Mouse (Mus musculus) fat pad, adult 2 months (tissue): Measurements from ENCODE around the gene Stambpl1.
"Not testable (repeated sequence)": the region's sequence is repeated elsewhere in the genome, so short reads cannot be mapped to it uniquely, and the experiment has no call there.

Source experiments
- DNase-seq: peaks from one replicate; pipeline ENCODE4 v3.0.0-alpha.2; 2011; ENCODE audit warnings: low read depth, low spot score; ENCODE audit errors: extremely low read depth

Stambpl1 gene

DNA sequence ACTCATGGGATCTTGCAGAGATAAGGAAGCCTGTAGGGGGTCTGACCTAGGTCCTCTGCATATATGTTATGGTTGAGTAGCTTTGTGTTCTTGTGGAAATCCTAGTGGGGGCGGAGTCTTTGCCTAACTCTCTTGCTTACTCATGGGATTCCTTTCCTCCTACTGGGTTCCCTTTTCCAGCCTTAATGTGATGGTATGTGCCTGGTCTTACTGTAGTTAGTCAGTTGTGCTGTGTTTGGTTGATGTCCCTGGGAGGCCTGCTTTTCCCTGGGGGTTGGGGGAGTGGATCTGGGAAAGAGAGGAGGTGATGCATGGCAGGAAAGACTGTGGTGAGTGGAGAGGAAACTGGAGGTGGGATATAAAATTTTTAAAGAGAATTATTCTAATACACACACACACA lies 6.0 kb downstream of the Stambpl1 start:
- DNase-seq: no peak

DNA sequence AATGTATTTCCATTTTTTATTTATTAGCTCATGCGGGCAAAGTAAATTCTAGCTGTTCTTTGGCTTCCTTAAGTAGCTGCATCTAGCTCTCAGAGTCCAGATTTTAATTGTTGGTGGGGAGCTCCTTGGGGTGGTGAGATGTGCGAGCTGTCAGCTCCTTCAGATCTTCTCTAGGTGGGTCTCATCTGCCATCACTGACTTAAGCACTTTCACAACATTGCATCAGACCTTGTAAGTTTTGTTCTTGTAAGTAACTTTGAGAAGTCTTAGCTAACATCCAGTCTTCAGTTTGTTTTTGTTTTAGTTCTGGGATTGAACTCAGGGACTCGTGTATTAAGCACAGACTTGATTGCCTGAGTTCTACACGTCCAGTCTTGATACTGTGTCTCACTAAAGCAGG lies 6.9 kb downstream of the Stambpl1 start:
- DNase-seq: no peak

DNA sequence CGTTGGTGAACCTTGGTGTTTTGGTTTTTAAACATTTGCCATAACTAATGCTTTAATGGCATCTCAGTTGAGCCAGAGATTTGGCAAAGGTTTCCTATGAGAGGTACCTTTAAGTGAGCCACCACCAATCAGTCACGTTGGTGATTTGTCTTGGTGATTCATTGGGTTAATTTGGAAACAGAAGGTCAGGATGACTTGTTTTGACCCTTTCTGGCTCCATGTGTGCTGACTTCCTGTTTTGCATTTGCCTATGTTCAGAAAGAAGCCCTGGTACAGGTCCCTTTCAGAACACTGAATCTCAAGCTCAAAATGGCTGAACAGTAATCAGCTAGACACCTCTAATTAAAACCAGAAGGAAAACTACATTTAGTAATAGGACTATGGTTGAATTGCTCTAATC lies 7.5 kb downstream of the Stambpl1 start:
- no peak for DNase-seq

DNA sequence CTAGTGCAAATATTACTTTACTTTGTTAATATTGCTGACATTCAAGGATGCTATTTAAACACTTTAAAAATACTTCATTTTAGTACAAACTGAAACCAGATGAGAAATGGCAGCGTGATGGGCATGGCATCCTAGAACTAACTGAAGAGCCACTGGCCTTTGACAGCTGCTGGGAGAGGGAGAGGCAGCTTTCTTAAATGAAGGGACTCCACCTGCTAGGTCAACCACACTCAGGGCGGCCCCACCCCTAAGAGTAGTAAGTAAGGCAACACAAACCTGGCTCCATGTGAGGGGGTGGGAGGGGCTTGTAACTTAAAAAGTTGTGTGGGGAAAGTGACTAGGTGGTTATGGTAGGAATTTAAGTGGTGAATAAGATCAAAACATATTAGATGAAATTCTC lies 10.6 kb downstream of the Stambpl1 start:
- no peak for DNase-seq

DNA sequence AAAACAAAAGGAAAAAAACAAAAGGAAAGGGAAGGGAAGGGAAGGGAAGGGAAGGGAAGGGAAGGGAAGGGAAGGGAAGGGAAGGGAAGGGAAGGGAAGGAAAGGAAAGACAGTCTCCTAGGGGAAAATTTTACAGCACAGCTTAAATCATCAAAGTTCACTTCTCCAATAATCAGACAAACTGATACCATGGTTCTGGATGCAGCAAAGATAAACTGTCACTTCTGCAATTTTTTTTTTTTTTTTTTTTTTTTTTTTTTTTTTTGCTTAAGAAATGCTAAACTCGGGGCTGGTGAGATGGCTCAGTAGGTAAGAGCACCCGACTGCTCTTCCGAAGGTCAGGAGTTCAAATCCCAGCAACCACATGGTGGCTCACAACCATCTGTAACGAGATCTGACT lies 14.1 kb downstream of the Stambpl1 start:
- not testable (repeated sequence) for DNase-seq

DNA sequence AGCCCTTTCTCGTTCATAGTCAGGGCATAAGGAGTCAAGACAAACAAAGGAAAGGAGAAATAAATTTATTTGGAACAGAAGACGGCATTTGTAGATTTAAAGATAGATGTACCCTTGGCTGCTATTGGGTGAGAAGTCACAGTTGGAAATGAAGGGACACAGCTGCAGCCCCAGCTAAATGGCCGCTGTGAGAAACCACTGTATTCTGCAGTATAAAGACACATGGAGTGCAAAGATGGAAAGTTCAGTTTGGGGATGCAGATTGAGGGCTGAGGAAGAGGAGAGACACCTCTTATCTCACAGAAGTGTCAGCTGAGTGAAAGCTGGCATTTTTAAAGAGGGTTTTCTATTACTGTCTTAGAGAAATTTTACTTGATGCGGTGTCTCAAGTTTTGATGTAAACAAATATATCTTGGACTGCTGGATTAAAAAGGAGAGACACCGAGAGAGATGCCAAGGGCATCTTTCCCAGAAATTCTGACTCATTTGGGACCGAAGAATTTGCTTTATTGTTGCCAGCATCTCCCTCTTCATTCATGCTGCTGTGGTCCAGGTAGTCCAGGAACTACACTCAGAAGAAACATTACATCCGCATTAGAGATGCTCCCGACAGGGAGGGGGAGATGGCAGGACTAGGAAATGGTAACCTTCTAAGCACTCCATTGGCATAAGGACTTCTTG lies 14.9 kb downstream of the Stambpl1 start:
- no peak for DNase-seq

DNA sequence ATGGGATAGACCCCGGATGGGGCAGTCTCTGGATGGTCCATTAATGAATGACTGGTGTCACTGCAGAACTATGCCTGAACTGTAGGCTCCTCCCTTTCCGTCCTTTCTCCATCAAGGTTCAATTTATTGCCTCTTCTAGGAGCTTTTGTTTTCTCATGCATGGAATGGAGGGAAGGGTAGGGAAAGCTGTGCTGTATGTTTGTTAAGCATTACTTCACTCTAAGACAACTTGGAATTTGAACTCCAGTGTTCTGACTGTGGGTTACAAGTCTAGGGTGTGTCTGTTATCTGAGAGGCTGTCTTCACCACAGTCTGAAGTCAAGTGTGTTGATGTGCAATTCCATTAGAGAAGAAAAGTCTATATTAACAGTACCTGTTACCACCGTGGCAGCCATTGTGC lies 17.0 kb downstream of the Stambpl1 start:
- no peak for DNase-seq

DNA sequence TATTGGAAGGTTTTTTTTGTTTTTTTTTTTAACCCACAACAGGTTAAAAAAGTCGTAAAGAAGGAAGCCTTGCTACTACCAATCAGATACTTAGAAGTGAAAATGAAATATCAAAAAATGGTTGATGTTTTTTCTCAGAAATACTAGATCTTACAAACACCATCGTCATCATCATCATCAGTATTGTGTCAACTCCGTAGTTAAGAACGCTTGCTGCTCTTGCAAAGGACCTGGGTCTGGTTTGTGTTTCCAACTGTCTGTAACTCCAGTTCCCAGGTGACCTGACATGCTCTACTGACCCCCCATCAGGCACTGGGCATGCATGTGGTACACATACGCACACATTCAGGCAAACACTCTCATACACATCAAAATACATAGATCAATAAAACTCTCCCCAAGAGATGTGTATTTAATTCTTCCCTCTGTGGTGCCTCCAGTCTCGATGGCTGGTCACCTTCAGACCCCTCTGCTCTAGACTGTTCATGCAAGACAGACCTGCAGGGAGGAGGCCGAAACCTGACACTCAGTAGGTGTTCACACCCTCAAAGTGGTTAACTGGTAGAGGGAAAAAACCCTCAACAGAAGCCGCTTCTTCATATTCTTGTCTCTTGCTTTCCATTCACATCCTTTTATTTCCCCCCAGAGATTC lies 18.0 kb downstream of the Stambpl1 start:
- no peak for DNase-seq

DNA sequence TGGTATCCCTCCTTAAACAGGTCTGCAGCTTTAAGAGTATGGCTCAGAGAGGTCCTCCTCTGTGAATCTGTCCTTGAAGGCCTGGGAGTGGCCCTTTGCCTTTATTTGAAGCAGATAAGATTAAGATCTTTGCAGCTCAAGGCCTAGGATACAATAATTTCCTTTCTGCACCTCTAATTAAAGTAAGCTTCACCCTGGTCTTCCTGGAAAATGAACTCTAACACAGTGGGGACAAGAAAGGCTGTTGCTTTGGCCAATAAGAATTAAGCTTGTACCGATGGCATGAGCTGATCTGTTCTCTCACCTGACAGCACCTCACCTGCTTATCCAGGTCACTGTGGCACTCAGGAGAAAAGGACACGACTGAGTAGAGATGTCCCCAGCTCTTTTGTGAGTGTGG lies 18.8 kb downstream of the Stambpl1 start:
- DNase-seq: no peak

DNA sequence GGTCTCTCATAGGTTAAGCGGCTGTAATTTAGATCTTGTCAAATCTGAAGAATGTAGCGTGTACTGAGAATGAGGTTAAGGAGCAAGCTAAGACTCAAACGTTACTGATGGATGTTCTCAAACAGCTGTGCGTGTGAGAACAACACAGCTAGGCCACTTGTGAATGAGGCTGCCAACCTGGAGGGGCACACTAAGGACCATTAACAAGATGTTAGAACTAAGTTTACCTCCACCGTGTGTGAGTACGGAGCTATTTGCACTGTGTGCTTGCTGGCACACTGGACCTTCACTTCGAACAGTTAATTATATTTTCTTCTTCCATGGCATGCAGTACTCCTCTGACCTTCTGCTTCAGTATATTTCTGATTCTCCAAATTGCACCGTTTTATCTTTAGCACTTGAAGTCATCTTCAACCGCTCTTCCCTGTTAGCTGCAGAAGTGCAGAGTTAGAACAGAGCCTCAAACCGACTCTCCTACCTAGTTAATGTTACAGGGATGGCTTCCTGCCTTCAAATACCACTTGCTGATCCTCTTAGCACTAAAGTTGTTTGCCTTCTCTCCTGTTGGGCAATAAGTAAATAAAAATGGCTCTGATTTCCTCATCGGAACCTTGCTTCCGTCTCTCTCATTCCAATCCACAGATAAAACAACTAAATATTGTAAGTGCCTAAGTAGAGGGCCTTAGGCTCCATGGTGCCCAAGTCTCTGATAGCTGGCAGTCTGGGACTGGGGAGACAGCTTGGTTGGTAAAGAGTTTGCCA lies 20.6 kb downstream of the Stambpl1 start:
- no peak for DNase-seq

DNA sequence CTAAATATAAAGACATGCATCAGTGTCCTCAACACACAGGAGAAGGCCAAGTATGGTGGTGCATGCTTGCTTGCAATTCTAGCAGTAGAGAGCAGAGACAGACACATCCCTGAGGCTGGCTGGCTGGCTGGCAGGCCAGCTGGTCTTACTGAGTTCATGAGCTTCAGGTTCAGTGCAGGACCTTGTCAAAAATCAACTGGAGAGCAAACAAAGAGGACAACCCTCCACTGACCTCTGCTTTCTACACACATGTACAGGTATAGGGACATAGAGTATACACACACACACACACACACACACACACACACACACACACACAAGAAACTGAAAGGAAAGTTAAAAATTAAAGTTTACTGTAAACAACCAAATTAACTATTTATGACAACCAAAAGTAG lies 21.2 kb downstream of the Stambpl1 start:
- DNase-seq: no peak

DNA sequence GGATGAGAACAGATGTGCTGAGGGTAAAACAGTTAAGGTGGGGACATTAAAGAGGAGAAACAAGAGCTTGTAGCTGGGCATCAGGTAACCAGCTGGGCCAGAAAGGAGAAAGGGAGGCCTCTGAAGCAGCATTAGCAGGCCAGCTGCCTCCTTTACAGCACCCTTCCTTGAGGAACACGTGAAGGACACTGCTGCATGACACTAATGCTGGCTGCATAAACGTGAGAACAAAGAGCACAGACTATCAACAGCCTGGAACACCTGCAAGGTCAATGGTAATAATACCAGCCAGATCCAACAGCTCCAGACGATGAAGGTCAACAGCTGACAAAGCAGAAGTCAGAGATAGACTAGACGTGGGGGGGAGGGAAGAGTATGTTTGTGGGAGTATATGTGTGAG lies 22.1 kb downstream of the Stambpl1 start:
- DNase-seq: no peak

DNA sequence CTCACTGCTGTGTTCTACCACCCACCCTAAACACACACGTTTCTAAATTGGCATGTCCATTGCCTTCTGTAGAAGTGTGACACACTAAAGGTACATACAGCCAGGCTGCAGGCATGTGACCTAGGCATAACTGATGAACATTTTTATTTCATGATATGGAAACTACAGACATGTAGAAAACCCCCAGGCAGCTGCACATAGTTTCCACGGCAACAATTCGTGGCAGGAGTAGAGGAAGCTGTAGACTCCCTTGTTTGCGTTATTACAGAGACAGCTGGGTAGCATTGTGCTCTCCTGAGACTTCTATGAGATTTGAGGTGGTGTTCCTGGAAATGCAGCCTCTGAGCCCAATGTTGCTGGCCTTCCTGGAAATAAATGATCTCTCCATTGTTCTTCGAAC lies 24.9 kb downstream of the Stambpl1 start:
- no peak for DNase-seq

DNA sequence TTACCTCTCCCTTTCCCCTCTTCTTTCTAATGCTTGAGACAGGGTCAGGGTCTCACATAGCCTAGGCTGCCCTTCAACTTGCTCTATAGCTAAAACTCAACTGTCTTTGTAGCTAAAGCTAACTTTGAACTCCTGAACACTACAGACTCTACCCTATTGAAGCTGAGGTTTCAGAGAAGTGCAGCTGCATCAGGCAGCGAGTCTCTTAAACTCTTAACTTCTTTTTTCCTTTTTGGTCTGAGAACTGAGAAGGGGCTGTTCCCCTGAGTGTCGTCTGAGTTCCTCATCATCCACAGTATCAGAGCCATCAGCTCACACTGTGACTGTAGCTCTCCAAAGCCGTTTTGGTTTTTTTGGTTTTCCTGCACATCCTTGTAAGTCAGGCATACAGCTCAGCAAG lies 25.7 kb downstream of the Stambpl1 start:
- no peak for DNase-seq

DNA sequence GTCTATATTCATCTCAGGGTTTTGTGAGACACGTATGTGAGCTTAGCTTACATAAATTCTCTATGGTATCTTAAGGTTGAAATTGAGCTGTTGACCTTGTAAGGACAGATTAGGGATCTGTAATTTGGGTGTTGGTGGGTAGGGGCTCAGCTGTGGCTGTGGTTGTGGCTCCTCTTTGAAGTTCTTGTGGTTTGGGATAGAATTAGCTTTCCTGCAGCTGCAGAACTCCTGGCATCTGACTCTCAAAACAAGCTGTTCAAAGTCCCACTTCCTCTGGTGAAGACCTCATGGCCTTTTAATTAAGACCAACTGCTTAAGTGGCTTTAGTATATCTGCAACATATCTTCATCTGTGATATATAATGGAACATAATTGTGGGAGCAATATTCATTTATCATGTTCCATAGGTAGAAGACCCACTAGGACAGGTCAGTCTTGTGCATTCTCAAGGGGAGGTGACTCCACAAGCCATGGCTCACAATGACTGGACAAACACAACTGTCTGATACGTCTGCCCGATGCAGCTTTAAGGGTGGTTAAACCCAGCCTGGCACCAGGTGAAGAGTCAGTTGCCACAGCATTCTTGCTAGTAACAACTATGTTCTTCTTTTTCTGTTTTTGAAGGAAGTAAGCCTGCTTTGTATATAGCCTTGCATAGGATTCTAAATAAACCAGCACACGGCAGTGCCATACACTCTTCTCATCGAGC lies 27.4 kb downstream of the Stambpl1 start:
- no peak for DNase-seq

DNA sequence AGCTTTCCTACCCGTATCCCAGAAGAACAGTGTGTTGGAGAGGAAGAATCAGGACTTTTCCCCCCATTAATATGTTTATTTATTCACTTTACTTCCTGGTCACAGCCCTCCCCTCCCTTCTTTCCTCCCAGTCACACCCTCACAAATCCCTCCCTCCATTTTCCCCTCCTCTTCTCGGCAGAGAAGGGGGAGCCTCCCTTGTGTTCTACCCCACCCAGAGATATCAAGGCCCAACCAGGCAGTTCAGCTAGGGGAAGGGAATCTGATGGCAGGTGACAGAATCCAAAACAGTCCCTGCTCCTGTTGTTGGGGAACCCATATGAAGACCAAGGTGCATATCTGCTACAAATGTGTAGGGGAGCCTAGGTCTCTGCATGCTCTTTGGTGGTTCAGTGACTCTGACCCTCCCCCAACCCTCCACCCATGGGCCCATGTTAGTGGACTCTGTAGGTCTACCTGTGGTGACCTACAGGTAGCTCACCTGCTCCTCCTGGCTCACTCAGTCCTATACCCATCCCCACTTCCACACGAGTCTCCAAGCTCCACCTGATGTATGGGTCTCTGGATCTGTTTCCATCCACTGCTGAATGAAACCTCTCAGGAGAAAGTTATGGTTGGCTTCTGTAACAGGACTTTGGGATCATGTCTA lies 28.8 kb downstream of the Stambpl1 start:
- DNase-seq: no peak

DNA sequence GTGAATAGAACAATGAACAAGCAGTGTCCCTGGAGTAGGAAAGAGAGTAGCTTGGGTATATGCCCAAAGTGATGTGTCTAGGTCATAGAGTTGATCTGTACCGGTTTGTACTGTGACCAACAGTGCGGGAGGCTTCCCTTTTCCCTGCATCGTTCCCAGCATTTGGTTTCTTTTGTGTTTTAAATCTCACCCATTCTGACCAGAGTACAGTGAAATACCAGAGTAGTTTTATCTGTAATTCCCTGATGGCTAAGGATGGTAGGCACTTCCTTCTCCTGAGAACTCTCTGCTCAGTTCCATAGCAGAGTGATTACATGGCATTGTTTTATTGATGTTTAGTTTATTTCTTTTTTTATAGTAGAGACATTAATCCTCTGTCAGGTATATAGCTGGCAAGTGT lies 30.8 kb downstream of the Stambpl1 start:
- DNase-seq: no peak

DNA sequence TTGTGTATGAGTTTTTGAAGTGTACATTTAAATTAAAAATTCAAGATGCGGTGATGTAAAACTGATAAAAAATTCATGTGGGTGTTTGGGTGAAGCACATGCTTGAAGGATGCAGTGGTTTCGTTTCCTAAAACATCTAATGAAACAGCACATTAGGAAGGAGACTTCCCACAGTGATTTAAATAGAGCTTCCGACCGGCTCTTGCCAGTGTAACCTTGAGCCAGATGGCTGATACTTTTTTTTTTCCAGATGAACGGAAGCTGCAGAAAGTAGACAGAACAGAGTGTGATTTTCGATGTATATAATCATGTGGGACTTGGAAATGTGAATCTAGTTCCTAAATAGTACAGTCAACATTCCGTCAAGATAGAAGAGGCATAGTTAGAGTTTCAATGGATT lies 39.6 kb downstream of the Stambpl1 start:
- DNase-seq: no peak

DNA sequence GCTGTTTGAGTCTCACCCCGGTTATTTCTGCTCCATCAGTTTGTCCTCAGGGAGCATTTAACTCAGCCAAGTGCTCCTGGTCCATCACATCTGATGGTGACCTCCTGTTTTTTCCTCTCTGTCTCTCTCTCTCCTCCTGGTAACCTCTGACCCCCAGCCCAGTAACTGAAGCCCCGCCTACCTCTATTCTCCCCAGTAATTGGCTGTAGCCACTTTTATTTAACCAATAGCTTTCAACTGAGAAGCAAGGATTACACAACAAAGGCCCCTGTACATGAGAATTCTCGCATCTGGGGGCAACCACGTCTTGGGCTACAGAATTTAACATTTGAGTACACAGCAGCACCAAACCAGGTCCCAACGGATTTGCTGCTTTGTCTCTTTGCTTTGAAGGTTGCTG lies 40.3 kb downstream of the Stambpl1 start:
- DNase-seq: no peak

DNA sequence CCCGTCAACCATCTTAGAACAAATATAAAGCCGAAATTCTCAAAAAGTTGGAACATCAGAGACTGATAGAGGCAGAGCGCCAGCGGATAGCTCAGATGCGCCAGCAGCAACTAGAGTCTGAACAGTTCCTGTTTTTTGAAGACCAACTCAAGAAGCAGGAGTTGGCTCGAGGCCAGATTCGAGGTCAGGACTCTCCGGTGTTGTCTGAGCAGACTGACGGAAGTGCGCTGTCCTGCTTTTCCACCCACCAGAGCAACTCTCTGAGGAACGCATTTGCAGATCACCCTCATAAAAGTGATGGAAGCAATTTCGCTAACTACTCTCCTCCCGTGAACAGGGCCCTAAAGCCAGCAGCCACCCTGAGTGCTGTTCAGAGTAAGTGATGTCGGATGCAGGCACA lies 41.9 kb downstream of the Stambpl1 start:
- no peak for DNase-seq

DNA sequence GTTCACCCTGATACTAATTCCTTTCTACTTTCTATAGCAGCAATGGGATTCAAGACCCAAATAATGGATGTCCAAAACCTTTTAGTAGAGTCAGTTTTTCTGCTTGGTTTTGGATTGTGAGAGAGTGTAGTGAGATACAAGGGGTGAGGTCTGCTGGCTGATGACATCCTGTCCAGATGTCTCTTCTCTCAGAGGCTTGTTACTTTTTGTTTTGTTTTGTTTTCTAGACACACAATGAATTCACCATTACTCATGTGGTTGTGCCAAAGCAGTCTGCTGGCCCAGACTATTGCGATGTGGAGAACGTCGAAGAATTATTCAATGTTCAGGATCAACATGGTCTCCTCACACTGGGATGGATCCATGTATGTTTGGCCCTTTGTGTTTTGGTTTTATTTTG lies 44.0 kb downstream of the Stambpl1 start:
- no peak for DNase-seq
